8 mouse cellular contexts compared by ENCODE assay signal in genomic region chr2:136670539-136671271, GRCm38 (mm10). TPM values are rescaled to one million over a fixed set of nuclear protein-coding genes. Genes with fewer than 3 reads are reported as not detected.
A peak's percentile ranks its signal among the peaks of the same experiment; 100 is the strongest.
DNase-seq lines count a peak whose midpoint lies in the region; ATAC-seq and TF ChIP-seq lines count a peak whose summit lies in the region.

No protein-coding gene starts in this region.

- intact Hi-C loops in heart, postnatal 36 days (cut with DNase I), result no loop called here

- H3K27ac ChIP-seq in heart, embryonic 11.5 days (ENCODE audit: low read depth, low read length), result no peak overlapping the region
- peak overlapping the region; percentile 72 for H3K27ac ChIP-seq in hindbrain, embryonic 13.5 days
- H3K27ac ChIP-seq in midbrain, embryonic 16.5 days (ENCODE audit: low read length), result peak overlapping the region; percentile 76
- no peak overlapping the region for H3K27ac ChIP-seq in lung, postnatal 0 days (ENCODE audit: low read length)

- no peak for ATAC-seq in heart, embryonic 11.5 days (replicated peaks; ENCODE audit: insufficient number of reproducible peaks, low FRiP score, low TSS enrichment)
- ATAC-seq in hindbrain, embryonic 13.5 days (ENCODE audit: low FRiP score), result peak; percentile 84
- peak; percentile 82; the same call in 1 of the 2 replicates for ATAC-seq in midbrain, embryonic 16.5 days
- no peak for ATAC-seq in lung, postnatal 0 days

- TF ChIP-seq EP300 in lung, postnatal 0 days (IDR thresholded peaks at IDR 0.05), result no peak

- no peaks in the 10 kb centered on the region for H3K9me3 ChIP-seq in heart, embryonic 11.5 days (replicated peaks; ENCODE audit: control insufficient read depth, low read length)
- no peaks in the 10 kb centered on the region for H3K9me3 ChIP-seq in hindbrain, embryonic 13.5 days
- H3K9me3 ChIP-seq in midbrain, embryonic 16.5 days (replicated peaks; ENCODE audit: control insufficient read depth, low read length, poor library complexity, severe bottlenecking), result no peaks in the 10 kb centered on the region
- no peaks in the 10 kb centered on the region for H3K9me3 ChIP-seq in lung, postnatal 0 days (ENCODE audit: low read length)

- 19% methylated on average over 9 of the region's 9 CpGs for WGBS in heart, embryonic 11.5 days (ENCODE audit: insufficient replicate concordance)
- WGBS in hindbrain, embryonic 13.5 days, result 42% methylated on average over 9 of the region's 9 CpGs
- 28% methylated on average over 9 of the region's 9 CpGs for WGBS in midbrain, embryonic 16.5 days
- WGBS in lung, postnatal 0 days, result 41% methylated on average over 9 of the region's 9 CpGs

- H3K4me1 ChIP-seq in heart, embryonic 11.5 days (ENCODE audit: control insufficient read depth, insufficient read depth, low read length), result peaks cover 5% of the 10 kb centered on the region
- peaks cover 10% of the 10 kb centered on the region for H3K4me1 ChIP-seq in hindbrain, embryonic 13.5 days (replicated peaks)
- H3K4me1 ChIP-seq in midbrain, embryonic 16.5 days (ENCODE audit: control insufficient read depth, insufficient read depth, low read length), result peaks cover 6% of the 10 kb centered on the region; the same call in 1 of the 2 replicates
- H3K4me1 ChIP-seq in lung, postnatal 0 days (ENCODE audit: insufficient read depth, low read depth, low read length), result no peaks in the 10 kb centered on the region

- no peak overlapping the region for H3K4me3 ChIP-seq in heart, embryonic 11.5 days (ENCODE audit: low read depth, low read length)
- H3K4me3 ChIP-seq in hindbrain, embryonic 13.5 days, result no peak overlapping the region
- H3K4me3 ChIP-seq in midbrain, embryonic 16.5 days (ENCODE audit: low read depth, low read length), result no peak overlapping the region
- no peak overlapping the region for H3K4me3 ChIP-seq in lung, postnatal 0 days (ENCODE audit: low read depth, low read length)

- H3K27me3 ChIP-seq in heart, embryonic 11.5 days (ENCODE audit: control insufficient read depth, insufficient read depth, low read length), result no peaks in the 10 kb centered on the region
- no peaks in the 10 kb centered on the region for H3K27me3 ChIP-seq in hindbrain, embryonic 13.5 days
- no peaks in the 10 kb centered on the region for H3K27me3 ChIP-seq in midbrain, embryonic 16.5 days (ENCODE audit: control insufficient read depth, insufficient read depth, low read depth, low read length)
- no peaks in the 10 kb centered on the region for H3K27me3 ChIP-seq in lung, postnatal 0 days (replicated peaks; ENCODE audit: insufficient read depth, low read length)

- no peak for DNase-seq in heart, postnatal 36 days
- peak; percentile 84 to 87 for DNase-seq in cerebellum, postnatal 14 days
- no peak for DNase-seq in lung, postnatal 0 days (ENCODE audit: low spot score)
- DNase-seq in kidney, postnatal 25 days, result no peak
- no peak for DNase-seq in natural killer cell, adult 2 months (ENCODE audit: low spot score in 2 of 2)

- no peaks in the 10 kb centered on the region for H3K36me3 ChIP-seq in heart, embryonic 11.5 days (ENCODE audit: control insufficient read depth, insufficient read depth, low read length)
- no peaks in the 10 kb centered on the region for H3K36me3 ChIP-seq in hindbrain, embryonic 13.5 days
- H3K36me3 ChIP-seq in midbrain, embryonic 16.5 days (ENCODE audit: control insufficient read depth, insufficient read depth, low read length), result no peaks in the 10 kb centered on the region
- no peaks in the 10 kb centered on the region for H3K36me3 ChIP-seq in lung, postnatal 0 days (ENCODE audit: insufficient read depth, low read length)

- no peak for TF ChIP-seq CTCF in lung, postnatal 0 days (IDR thresholded peaks at IDR 0.05)

- 0 out of 2 replicates have a peak overlapping the region, but pooled peaks have one; percentile 22 for H3K9ac ChIP-seq in heart, embryonic 11.5 days (ENCODE audit: low read depth, low read length)
- no peak overlapping the region for H3K9ac ChIP-seq in hindbrain, embryonic 13.5 days
- 0 out of 2 replicates have a peak overlapping the region, but pooled peaks have one; percentile 31 for H3K9ac ChIP-seq in midbrain, embryonic 16.5 days (ENCODE audit: low read depth, low read length)
- H3K9ac ChIP-seq in lung, postnatal 0 days (replicated peaks; ENCODE audit: low read depth), result no peak overlapping the region

- H3K4me2 ChIP-seq in heart, embryonic 11.5 days, result peak overlapping the region; percentile 31
- peak overlapping the region; percentile 15 for H3K4me2 ChIP-seq in hindbrain, embryonic 13.5 days
- peak overlapping the region; percentile 24; the same call in 1 of the 2 replicates for H3K4me2 ChIP-seq in midbrain, embryonic 16.5 days (ENCODE audit: low read length)
- no peak overlapping the region for H3K4me2 ChIP-seq in lung, postnatal 0 days (replicated peaks; ENCODE audit: low read depth, low read length)

RNA-seq across cellular contexts. Expression of gene Snap25, which starts 42.5 kb away (rescaled TPM):
- polyA plus RNA-seq in heart, embryonic 11.5 days (2014; fragmentation: Nextera tagmentation; extraction: Ambion mirVana), result 10.7 and 12.1 TPM in 2 replicates
- under 1 TPM in 1 of 2 experiments, not detected in 1; 0.83 TPM for total RNA-seq in heart, postnatal 36 days (2021)
- polyA plus RNA-seq in hindbrain, embryonic 13.5 days (2015; fragmentation: Nextera tagmentation; extraction: Ambion mirVana), result 134 and 141 TPM in 2 replicates
- polyA plus RNA-seq in midbrain, embryonic 16.5 days (2015; fragmentation: Nextera tagmentation; extraction: Ambion mirVana), result 175 and 244 TPM in 2 replicates
- polyA plus RNA-seq in lung, postnatal 0 days (2015; fragmentation: Nextera tagmentation; extraction: Ambion mirVana), result 0.24 and 0.69 TPM in 2 replicates

Comparison
In these comparisons a context has a peak if more than half of its experiments do, and no peak if none do; other contexts are left out.
1. ATAC-seq: peak in hindbrain, embryonic 13.5 days (single experiment) and midbrain, embryonic 16.5 days (single experiment); none in heart, embryonic 11.5 days (single experiment) and lung, postnatal 0 days (single experiment).
2. H3K27ac ChIP-seq: peak in hindbrain, embryonic 13.5 days (single experiment) and midbrain, embryonic 16.5 days (single experiment); none in heart, embryonic 11.5 days (single experiment) and lung, postnatal 0 days (single experiment).
3. H3K9ac ChIP-seq: peak in heart, embryonic 11.5 days (single experiment) and midbrain, embryonic 16.5 days (single experiment); none in hindbrain, embryonic 13.5 days (single experiment) and lung, postnatal 0 days (single experiment).
4. DNase-seq: peak in cerebellum, postnatal 14 days (2 of 2); none in heart, postnatal 36 days (0 of 2), lung, postnatal 0 days (single experiment), kidney, postnatal 25 days (0 of 2) and natural killer cell, adult 2 months (0 of 2).
5. RNA of gene Snap25, which starts 42.5 kb away (polyA plus RNA-seq): 175 to 244 TPM in midbrain, embryonic 16.5 days and 134 to 141 TPM in hindbrain, embryonic 13.5 days; 10.7 to 12.1 TPM in heart, embryonic 11.5 days and 0.24 to 0.69 TPM in lung, postnatal 0 days; every median in the first group is over 10 times any median in the second.